Mouse (Mus musculus): Measurements from ENCODE around the gene Mettl22.

DNA sequence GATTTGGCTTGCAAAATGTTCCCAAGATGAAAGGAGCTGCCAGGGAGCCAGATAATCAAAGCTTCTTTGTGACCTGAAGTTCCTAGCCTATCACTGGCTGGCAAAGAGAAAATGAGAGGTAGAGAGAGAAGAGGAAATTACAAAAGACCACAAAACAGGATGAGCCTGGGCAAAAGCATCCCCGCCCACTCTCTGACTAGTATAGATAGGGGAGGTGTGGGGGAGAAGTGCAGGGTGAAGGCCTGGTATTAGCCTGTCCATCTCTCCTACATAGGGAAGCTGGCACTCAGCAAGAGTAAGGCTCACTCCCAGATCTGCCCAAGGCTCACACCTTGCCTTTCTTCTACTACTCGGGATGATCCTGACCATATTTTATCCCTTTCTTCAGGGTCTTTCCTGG, 15.4 kb upstream of the Mettl22 start:
- TF ChIP-seq POLR2A (IDR thresholded peaks at IDR 0.05; ENCODE audit: low read depth, low read length): no peak
- TF ChIP-seq CTCF (IDR thresholded peaks at IDR 0.05; ENCODE audit: extremely low read depth, insufficient read length, insufficient replicate concordance, low read depth, low read length): no peak
